Mouse (Mus musculus): ENCODE measurements around the gene Alad. TPM values are rescaled to one million over a fixed set of nuclear protein-coding genes. Genes with fewer than 3 reads are reported as not detected.

Gene Alad
- 47.2 and 50.2 TPM in 2 replicates for polyA plus RNA-seq (2012; rRNA removed)

DNA sequence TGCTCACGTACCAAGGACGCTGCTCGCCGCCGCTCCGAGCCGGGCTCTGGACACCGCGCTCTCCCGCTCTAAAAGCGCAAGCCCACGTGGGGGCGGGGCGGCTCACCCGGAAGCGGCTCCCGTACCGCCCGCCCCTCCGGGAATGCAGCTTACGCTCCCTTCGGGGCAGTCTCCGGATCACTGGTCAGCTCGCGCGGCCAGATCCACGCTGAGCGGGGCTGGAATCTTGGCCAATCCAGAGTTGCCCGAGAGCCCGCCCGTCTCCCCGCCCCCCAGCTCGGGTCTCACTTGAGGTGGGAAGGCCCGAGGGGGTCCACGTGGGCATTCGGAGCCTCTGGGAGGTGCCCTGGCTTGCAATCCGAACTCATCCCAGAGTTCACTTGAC, at the start of gene Alad:
TSS of gene Alad (minus strand) at position 70 of the 385 bp plus-strand sequence.
- TF ChIP-seq POLR2A (IDR thresholded peaks at IDR 0.05; ENCODE audit: borderline replicate concordance, extremely low read depth, insufficient read depth, insufficient read length, poor library complexity, severe bottlenecking) (0 out of 2 replicates have a peak, but pooled peaks have one; percentile 16), CTCF (IDR thresholded peaks at IDR 0.05; ENCODE audit: borderline replicate concordance, extremely low read depth, insufficient read depth, insufficient read length) (no peak)
- peak; percentile 90 for DNase-seq (ENCODE audit: low read depth)

DNA sequence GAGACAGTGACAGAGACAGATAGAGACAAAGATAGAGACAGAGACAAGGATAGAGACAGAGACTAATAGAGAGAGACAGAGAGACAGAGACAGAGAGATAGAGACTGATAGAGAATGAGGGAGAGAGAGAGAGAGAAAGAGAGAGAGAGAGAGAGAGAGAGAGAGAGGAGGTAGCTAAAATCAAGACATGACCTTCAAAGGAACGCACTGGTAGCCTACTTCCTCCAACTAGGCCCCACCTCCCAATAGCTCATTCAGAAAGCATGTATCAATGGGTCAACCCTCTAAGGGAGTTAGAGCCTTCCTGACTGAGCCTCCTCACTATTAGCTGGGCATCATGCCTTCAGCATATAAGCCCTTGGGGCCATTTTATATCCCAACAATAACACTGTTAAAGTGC, 48.6 kb upstream of the Alad start:
- DNase-seq (ENCODE audit: low read depth): no peak
- TF ChIP-seq POLR2A (IDR thresholded peaks at IDR 0.05; ENCODE audit: borderline replicate concordance, extremely low read depth, insufficient read depth, insufficient read length, poor library complexity, severe bottlenecking): no peak
- TF ChIP-seq CTCF (IDR thresholded peaks at IDR 0.05; ENCODE audit: borderline replicate concordance, extremely low read depth, insufficient read depth, insufficient read length): no peak

DNA sequence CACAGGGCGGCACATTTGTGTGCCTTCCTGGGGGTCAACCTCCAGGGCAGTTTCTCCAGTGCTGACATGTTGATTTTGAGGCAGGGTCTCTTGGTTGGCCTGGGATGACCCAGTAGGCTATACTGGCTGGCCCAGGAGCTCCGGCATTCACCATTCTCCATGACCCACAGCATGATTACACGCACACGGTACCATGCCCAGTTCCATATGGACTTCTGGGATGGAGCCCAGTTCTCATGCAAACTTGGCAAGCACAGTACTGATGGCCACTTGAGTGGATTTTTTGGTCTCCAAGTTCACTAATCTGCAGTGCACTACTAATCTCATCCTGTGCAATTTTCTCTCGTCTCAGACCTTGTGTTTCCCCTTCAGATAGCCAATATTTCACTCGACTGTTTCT, 48.0 kb upstream of the Alad start:
- no peak for DNase-seq (ENCODE audit: low read depth)
- TF ChIP-seq POLR2A (IDR thresholded peaks at IDR 0.05; ENCODE audit: borderline replicate concordance, extremely low read depth, insufficient read depth, insufficient read length, poor library complexity, severe bottlenecking): no peak
- no peak for TF ChIP-seq CTCF (IDR thresholded peaks at IDR 0.05; ENCODE audit: borderline replicate concordance, extremely low read depth, insufficient read depth, insufficient read length)

DNA sequence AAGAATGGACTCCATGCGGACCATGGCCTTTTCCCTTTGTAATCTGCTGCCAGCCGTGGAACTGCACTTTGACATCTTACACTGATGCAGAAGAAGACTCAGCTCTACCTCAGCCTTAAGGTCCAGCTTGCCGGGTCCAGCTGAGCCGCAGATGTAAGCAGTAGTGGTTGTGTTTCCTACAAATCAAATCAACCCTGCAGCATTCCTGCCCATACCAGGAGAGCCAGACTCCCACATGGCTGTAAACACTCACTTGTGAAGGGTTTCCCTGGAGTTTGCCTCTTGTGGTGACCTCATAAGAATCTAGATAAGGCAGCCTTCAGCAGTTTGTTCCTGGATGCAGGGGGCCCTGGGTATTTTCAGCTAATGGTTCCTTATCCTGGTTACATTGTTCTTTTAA, 46.8 kb upstream of the Alad start:
- TF ChIP-seq CTCF (IDR thresholded peaks at IDR 0.05; ENCODE audit: borderline replicate concordance, extremely low read depth, insufficient read depth, insufficient read length) (no peak), POLR2A (IDR thresholded peaks at IDR 0.05; ENCODE audit: borderline replicate concordance, extremely low read depth, insufficient read depth, insufficient read length, poor library complexity, severe bottlenecking) (no peak)
- no peak for DNase-seq (ENCODE audit: low read depth)

DNA sequence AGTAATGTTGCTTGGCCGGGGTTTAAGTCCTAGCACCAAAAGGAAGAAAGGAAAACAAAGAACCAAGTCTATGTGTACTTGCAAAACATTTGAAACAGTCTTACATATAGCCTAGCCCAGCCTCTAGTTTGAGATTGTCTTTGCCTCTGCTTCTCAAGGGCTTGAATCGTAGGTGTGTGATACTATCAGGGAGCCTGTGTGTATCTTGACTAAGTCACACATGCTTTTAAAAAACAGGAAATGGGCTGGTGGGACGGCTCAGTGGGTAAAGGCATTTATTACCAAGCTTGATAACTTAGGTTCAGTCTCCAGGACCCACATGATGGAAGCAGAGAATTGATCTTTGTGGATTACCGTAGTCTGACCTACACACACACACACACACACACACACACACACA, 42.3 kb upstream of the Alad start:
- no peak for TF ChIP-seq POLR2A (IDR thresholded peaks at IDR 0.05; ENCODE audit: borderline replicate concordance, extremely low read depth, insufficient read depth, insufficient read length, poor library complexity, severe bottlenecking)
- no peak for DNase-seq (ENCODE audit: low read depth)

DNA sequence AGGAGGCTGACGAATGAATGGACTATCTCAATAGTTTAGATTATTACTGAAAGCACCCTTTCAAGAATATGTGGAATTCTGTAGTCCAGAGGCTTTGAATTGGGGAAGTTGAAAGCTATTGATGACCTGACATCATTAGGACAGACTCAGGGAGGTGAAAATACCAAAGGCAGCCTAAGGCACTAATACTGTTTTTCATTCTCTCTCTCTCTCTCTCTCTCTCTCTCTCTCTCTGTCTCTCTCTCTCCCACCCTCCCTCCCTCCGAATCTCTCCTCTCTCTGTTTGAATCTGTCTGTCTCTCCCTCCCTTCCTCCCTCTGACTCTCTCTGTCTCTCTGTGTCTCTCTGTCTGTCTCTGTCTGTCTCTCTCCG, 41.9 kb upstream of the Alad start:
- no peak for DNase-seq (ENCODE audit: low read depth)
- TF ChIP-seq POLR2A (IDR thresholded peaks at IDR 0.05; ENCODE audit: borderline replicate concordance, extremely low read depth, insufficient read depth, insufficient read length, poor library complexity, severe bottlenecking) (no peak), CTCF (IDR thresholded peaks at IDR 0.05; ENCODE audit: borderline replicate concordance, extremely low read depth, insufficient read depth, insufficient read length) (no peak)

DNA sequence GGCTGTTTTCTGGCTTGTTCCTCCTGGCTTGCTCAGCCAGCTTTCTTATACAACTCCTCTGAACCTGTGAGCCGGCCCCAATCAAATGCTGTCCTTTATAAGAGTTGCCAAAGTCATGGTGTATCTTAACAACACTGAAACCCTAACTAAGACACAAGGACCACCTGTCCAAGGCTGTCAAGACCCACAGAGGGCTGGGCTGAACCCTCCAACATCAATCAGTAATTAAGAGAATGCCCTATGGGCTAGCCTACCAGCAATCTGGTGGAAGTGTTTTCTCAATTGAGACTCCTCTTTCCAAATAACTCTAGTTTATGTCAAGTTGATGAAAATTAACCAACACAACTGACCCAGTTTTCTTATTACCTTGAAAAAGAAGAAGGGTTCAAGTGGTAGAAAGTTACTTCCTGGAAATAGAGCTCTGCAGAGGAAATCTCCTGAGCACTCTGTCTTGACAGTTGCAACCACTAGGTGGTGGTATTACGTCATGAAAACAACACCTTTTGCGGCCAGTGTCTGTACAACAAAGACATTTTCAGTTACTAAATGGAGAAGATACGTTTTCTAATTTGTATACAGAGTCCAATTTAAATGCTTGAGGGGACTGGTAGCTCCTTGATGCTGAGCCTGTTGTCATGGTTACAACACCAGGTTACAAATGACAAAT, 41.4 kb upstream of the Alad start:
- DNase-seq (ENCODE audit: low read depth): peak; percentile 95
- TF ChIP-seq CTCF (IDR thresholded peaks at IDR 0.05; ENCODE audit: borderline replicate concordance, extremely low read depth, insufficient read depth, insufficient read length) (peak; percentile 78; the same call in 1 of the 2 replicates), POLR2A (IDR thresholded peaks at IDR 0.05; ENCODE audit: borderline replicate concordance, extremely low read depth, insufficient read depth, insufficient read length, poor library complexity, severe bottlenecking) (no peak)

DNA sequence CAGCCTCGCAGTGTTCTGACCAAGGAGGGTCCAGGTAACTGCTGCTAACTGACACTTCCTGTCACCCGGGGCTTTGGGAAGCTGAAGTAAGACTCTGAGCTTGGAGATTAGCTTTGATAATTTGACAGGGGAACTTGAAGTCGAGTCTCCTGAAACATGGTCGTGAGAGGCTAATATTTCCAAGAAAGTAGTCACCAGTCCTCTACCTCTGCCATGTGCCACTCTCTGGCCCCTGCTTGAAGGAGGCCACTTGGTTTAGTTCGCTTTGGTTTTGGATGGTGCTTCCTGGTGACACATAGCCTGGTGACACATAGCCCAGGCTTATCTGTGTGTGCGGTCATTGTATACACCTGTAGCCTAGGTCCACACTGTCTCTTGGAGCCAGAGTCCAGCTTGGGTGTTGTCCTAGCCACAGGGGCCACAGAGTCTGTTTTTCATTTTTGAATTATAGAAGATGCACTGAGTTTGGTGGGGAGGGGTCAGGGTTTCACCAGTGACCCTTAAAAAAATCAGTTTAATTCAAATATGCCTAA, 40.1 kb upstream of the Alad start, which contains the start of gene Rgs3:
TSS of gene Rgs3 (plus strand) at position 51 of the 533 bp plus-strand sequence.
- no peak for DNase-seq (ENCODE audit: low read depth)
- TF ChIP-seq CTCF (IDR thresholded peaks at IDR 0.05; ENCODE audit: borderline replicate concordance, extremely low read depth, insufficient read depth, insufficient read length) (no peak), POLR2A (IDR thresholded peaks at IDR 0.05; ENCODE audit: borderline replicate concordance, extremely low read depth, insufficient read depth, insufficient read length, poor library complexity, severe bottlenecking) (no peak)

DNA sequence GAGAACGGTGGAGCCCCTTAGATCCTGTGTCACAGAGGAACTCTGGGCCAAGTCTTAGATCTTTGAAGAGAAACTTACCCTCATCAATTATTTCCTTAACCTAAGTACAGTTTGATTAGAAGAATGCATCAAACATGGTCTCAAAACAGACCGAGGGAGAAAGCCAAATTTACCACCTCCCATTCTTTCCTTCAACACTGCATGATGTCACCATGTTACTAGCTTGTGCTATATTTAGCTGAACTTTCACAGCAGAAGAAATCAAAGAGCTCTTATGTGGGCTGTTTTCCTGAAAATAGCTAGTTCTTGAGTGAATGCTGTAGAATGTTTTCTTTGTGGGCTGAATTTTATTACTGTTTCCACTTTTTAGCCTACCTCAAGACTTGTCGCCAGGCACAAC, 37.7 kb upstream of the Alad start:
- TF ChIP-seq POLR2A (IDR thresholded peaks at IDR 0.05; ENCODE audit: borderline replicate concordance, extremely low read depth, insufficient read depth, insufficient read length, poor library complexity, severe bottlenecking) (no peak), CTCF (IDR thresholded peaks at IDR 0.05; ENCODE audit: borderline replicate concordance, extremely low read depth, insufficient read depth, insufficient read length) (no peak)
- DNase-seq (ENCODE audit: low read depth): peak; percentile 18

DNA sequence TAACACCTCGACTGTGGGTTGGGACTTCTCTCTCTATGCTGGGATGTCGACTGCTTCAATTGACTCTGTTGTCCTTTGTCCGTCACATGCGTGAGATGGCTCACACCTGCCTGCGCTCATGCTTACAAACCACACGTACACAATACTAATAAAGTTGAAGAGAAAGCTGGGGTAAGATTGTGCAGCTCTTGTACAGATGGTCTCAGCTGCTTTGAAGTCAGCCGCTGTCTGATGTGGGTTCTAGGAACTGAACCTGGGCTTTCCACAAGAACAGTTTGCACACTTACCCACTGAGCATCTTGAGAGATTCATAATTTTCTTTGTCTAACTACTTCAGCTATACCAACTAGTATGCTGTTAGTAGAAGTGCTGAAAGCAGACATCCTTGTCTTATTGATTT, 32.2 kb upstream of the Alad start:
- TF ChIP-seq POLR2A (IDR thresholded peaks at IDR 0.05; ENCODE audit: borderline replicate concordance, extremely low read depth, insufficient read depth, insufficient read length, poor library complexity, severe bottlenecking) (no peak), CTCF (IDR thresholded peaks at IDR 0.05; ENCODE audit: borderline replicate concordance, extremely low read depth, insufficient read depth, insufficient read length) (no peak)
- DNase-seq (ENCODE audit: low read depth): no peak

DNA sequence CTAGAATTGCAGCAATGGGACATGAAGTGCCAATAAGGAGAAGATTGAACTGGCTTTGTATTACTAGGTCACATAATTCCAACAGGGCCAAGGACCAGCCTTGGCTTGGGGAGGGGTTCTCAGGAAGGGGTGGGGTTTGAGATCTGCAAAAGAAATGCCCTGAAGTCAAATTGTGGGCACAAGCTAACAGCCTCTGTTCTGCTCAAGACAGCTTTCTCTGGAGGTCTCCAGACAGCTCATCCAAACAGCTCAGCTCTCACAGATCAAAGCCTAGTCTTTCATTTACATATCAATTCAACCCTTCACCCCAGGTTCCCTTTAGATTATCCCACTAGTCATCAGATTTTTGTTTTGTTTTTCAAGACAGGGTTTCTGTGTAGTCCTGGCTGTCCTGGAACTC, 25.1 kb upstream of the Alad start:
- DNase-seq (ENCODE audit: low read depth): no peak
- TF ChIP-seq CTCF (IDR thresholded peaks at IDR 0.05; ENCODE audit: borderline replicate concordance, extremely low read depth, insufficient read depth, insufficient read length) (no peak), POLR2A (IDR thresholded peaks at IDR 0.05; ENCODE audit: borderline replicate concordance, extremely low read depth, insufficient read depth, insufficient read length, poor library complexity, severe bottlenecking) (no peak)

DNA sequence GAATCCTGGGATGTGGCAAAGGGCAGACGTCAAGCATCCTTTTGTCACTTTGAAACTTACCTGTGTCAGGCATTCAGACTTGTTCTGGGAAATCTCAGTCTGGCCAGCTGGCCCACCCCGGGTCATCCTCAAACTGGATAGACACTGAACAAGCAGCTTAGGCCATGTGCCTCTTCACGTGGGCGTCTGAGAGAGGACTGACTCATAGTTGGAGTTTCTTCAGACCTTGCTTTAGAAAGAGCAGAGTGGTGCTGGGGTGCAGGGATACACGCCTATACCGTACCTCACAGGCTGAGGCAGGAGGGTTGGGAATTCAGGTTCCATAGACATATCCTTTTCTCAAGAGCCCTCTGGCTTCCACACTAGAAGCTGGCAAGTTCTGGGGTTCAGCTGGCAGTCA, 24.1 kb upstream of the Alad start:
- DNase-seq (ENCODE audit: low read depth): no peak
- TF ChIP-seq CTCF (IDR thresholded peaks at IDR 0.05; ENCODE audit: borderline replicate concordance, extremely low read depth, insufficient read depth, insufficient read length): no peak
- TF ChIP-seq POLR2A (IDR thresholded peaks at IDR 0.05; ENCODE audit: borderline replicate concordance, extremely low read depth, insufficient read depth, insufficient read length, poor library complexity, severe bottlenecking): no peak

Data from brain, embryonic 14.5 days (tissue).